Mouse (Mus musculus) 3T3-L1 (cell line): ENCODE measurements around the gene Cpne5.
"Not testable (repeated sequence)": the region's sequence is repeated elsewhere in the genome, so short reads cannot be mapped to it uniquely, and the experiment has no call there.

Experiments used
- DNase-seq: peaks from one replicate; pipeline ENCODE4 v3.0.0-alpha.2; 2015; ENCODE audit warnings: low read depth, low spot score

Cpne5 gene

GRCm38 (mm10) chr17:29237772-29238420 is at the start of gene Cpne5:
Gene Cpne5, minus strand, starts transcription at chr17:29238167.
- no peak for DNase-seq

- DNase-seq, result no peak
Measured at GRCm38 (mm10) chr17:29282216-29282952, 44.4 kb upstream of the Cpne5 start.

GRCm38 (mm10) chr17:29281541-29281940 is 43.6 kb upstream of the Cpne5 start:
- peak; percentile 66 for DNase-seq

- no peak for DNase-seq
Measured at GRCm38 (mm10) chr17:29280422-29280821, 42.5 kb upstream of the Cpne5 start.

GRCm38 (mm10) chr17:29273889-29274288 is 35.9 kb upstream of the Cpne5 start:
- DNase-seq, result no peak

- no peak for DNase-seq
Measured at GRCm38 (mm10) chr17:29273156-29273555, 35.2 kb upstream of the Cpne5 start.

DNA sequence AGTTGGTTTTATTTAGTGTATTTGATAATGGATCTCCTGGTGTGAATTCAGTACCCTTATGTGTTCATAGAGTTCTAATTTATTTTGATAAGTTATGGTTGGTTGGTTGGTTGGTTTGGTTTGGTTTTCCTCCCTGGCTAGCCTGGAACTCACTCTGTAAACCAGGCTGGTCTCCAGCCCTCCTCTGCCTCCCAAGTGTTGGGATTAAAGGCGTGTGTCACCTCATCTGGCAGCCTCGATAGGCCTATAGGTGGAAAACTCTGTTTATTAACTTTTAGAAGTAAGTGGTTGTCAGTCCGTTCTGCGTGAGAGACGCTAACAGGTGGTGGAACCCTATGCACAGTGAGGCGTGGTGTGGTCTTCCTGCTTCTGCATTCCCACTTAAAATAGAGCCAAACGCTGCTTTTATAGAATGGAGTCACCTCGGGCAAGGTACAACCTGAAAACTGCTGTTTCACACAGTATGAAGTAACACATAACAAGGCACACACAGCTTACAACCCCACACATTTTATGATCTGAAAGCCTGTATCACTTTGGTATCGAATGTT is 32.3 kb upstream of the Cpne5 start:
- DNase-seq, result no peak

DNA sequence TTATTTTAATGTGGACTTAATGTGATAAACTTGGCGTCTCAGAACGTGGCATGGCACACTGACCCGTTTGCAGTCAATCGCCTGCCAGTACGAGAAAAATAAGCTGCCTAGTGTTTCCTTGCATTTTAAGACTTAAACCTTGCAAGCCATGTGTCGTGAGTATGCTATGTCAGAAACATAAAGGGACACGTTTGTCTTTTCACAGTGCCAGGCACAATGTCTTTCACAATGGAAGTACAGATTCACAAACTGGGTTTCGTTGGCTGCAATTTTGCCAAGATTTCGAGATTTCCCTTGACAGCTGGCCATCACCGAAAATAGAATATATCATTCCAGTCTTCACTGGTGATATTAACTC is 31.4 kb upstream of the Cpne5 start:
- no peak for DNase-seq

DNA sequence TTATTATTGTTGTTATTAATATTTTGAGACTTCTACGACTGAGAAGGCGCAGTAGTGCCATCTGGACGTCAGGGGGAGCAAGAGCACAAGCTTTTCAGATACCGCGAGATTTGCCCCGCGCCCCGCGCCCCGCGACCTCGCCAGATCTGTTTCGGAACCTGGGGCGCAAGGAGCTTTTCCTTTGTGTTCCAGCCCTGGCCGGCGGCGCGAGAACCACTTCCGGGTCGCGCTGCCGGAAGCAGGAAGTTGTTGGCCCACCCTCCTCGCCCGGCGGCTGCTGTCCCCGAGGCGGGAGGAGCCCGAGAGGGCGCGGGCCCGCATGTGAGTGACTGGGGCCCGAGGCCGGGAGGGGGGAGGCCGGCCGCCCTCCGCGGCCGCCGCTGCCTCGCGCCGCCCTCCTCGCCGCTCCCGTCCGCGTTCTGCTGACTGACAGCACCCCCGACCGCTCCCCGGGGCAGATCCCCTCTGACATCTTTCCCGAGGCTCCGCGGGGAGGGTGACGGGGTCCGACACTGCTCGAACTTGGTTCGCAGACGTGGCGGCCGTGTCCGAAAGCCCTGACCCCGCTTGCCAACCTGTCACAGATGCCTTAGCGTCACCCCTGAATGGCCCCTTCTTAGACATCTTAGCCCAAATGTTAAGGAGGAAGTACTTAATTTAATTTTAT is 30.8 kb upstream of the Cpne5 start, which contains the start of gene BC004004:
TSS of gene BC004004 (plus strand) at position 107 of the 667 bp plus-strand sequence.
- DNase-seq, result peak; percentile 97

- no peak for DNase-seq
Measured at GRCm38 (mm10) chr17:29267931-29268681, 30.1 kb upstream of the Cpne5 start.

- not testable (repeated sequence) for DNase-seq
Measured at GRCm38 (mm10) chr17:29267040-29267439, 29.1 kb upstream of the Cpne5 start.

GRCm38 (mm10) chr17:29264760-29265159 is 26.8 kb upstream of the Cpne5 start:
- no peak for DNase-seq

DNA sequence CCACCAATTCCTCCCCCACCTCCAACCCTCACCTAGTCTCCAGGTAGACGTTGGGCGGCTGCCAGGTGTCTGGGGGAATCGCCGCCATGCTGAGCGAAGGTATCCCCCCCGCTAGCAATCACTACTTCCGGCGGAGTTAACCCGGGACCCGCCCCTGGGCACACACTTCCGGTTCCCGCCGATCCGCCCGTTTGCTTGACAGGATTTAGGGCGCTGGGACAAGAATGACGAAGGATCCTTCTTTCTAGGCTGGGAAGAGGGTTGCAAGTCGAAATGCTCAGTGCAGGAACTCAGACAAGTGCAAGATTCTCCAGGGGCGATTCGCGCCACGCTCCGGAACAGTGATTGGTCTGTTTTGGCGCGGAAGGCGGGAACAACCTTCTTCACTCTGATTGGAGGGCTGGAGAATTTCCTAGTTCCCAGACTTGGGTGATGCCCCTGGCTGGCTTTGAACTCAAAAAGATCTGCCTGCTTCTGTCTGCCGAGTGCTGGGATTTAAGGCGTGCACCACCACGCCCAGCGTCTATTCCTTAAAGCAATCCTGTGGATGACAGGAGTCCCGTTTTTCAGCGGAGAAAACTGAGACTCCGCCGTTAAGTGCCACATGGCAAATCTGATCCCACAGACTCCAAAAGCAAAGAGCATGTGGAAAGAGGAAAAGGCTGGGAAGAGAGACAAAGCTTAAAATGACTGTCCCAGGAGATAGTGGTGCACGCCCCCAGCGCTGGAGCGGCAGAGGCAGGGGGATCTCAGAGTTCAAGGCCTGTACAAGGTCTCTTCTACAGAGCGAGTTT is 26.1 kb upstream of the Cpne5 start, which contains the start of gene Ppil1:
TSS of gene Ppil1 (minus strand) at position 347 of the 794 bp plus-strand sequence.
- peak; percentile 92 for DNase-seq

DNA sequence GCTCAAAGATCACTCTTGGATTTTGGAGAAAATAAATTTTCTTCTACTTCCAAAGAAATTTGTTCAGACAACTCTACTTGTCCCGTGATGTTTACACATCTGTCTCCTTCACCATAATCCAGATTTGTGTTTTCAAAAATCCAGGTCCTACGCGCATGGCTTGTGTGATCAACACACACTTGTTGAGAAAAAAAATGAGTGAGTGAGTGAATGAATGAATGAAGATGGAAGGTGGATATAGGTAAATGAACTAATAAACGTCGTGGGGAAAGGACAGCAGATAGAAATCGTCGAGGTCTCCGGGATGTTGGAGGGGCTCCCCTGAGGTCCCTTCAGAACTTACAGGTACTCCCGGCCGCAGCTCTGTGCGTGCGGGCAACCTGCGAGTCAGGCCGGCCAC is 25.4 kb upstream of the Cpne5 start:
- DNase-seq, result peak; percentile 34

- DNase-seq, result peak; percentile 16
Measured at GRCm38 (mm10) chr17:29262259-29262649, 24.3 kb upstream of the Cpne5 start.

- no peak for DNase-seq
Measured at GRCm38 (mm10) chr17:29261603-29262258, 23.8 kb upstream of the Cpne5 start.

DNA sequence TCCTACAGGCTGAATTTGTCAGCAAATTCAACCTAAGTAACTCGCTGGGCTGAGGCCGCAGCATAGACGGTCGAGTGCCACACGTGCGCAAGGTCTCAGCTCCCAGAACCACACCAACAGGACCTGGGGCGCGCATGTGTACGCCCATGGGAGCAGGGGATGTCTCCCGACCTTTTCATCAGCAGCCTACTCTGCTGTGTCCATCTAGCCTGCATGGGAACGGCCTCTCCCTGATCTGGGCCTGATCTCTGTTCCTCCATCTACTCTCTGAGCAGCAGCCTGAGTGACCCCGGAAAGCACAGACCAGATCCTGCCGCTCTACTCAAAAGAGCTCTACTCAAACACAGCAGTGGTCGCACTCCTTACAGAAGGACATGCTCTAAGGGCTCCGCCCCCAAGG is 22.5 kb upstream of the Cpne5 start:
- DNase-seq, result no peak

DNA sequence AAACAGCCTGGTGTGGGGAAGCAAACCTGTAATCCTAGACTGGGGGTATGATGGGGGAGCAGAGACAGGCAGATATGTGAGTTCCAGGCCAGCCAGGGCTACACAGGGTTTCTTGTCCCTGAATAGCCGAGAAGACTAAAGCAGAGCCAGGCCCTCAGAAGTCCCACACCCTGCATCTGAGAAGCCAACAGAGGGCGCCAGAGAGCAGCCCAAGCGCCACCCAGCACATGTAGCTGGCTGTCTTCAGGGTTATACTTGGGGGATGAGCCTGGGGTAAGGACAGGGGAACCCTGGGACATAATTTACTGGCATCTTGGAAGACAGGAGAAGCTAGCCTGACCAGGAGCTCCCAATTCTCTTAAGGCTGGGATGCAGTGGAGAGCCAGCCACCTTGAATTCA is 21.5 kb upstream of the Cpne5 start:
- peak; percentile 91 for DNase-seq

GRCm38 (mm10) chr17:29258921-29259320 is 21.0 kb upstream of the Cpne5 start:
- DNase-seq, result no peak

DNA sequence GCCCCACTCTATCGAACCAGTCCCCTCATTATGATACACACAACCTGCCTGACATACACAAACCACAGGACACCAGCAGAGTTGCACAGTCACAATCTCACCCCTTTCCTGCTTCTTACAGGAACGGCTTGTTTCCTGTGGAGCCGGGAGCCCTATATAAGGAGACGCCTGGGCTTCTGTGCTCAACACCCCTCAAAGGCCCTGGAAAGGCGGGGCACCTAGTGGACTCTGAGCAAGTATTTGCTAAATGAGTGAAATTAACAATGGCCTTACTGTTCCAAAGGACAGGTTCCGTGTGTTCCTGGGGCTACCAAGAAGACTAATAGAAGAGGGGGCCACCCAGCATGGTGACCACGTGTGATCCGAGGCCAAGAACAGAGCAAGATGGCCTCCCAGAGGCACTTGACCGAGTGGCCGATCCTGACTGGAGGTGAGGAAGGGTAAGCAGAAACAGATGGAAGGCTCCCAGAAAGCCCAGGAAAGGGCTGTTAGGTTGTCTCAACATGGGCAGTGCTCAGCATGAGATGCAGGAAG is 20.1 kb upstream of the Cpne5 start:
- no peak for DNase-seq
